Mouse (Mus musculus) c-Kit-positive CD71-positive TER-119-positive erythroid progenitor cells, embryonic 14.5 days (primary cell): ENCODE data around the gene Acsl5.
A peak's percentile ranks its signal among the peaks of the same experiment; 100 is the strongest.

ENCODE experiments used
- DNase-seq: peaks from one replicate; pipeline ENCODE4 v3.0.0-alpha.2; 2013; ENCODE audit warnings: low spot score

Gene Acsl5

DNA sequence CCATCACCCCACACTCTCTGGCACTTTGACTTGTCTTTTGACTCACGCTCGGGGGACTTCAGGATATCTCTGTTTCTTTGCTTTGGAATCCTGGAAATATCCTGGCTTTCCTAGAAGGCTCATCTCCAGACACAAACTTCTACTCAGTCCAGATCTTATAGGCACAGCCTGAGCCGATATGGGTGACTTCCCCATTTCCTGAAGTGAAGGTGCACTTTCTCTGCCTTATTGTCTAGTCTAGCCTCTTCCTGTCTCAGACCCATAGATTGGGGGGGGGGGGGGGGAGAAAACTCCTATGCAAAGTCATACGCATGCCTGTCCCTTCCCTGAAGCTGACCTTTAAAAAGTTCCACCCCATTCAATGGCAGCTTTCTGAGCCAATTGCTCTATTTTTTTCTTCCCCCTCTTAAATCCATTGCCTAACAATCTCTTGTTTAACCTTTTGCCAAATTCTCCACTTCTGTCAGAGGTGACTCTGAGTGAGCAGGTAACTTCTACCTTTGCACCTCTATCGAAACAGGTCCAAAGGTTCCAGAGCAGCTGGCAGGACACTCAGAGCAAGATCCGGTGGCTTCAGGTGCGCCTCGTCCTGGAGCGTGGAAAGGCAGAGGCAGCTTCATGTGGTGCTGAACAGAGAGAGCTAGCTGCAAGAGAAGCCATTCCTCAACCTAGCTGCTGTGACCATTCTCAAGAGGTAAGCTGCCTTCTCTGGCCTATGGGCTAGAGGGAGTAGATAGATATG is at the start of gene Acsl5:
Gene Acsl5 (plus strand): TSS at position 556 of the 742 bp plus-strand sequence.
- no peak for DNase-seq

- DNase-seq: peak; percentile 78
These were observed 45.1 kb upstream of the Acsl5 start for GRCm38 (mm10) chr19:55206482-55207138.

GRCm38 (mm10) chr19:55207205-55207604 is 44.5 kb upstream of the Acsl5 start:
- peak; percentile 80 for DNase-seq

- no peak for DNase-seq
These were observed 43.8 kb upstream of the Acsl5 start for GRCm38 (mm10) chr19:55207746-55208538.

DNA sequence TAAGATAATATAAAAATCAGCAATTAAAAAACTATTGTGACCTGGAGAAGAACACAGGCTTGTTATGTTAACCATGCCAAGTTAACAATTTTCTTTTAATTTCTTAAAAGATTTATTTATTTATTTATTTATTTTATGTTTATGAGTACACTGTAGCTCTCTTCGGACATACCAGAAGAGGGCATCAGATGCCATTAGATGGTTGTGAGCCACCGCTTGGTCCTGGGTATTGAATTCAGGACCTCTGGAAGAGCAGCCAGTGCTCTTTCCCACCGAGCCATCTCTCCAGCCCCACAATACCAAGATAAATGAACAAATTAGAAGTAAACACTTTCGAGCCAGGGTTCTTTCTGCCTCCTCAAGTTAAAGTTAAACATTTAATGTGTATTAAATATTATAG is 43.1 kb upstream of the Acsl5 start:
- no peak for DNase-seq

DNA sequence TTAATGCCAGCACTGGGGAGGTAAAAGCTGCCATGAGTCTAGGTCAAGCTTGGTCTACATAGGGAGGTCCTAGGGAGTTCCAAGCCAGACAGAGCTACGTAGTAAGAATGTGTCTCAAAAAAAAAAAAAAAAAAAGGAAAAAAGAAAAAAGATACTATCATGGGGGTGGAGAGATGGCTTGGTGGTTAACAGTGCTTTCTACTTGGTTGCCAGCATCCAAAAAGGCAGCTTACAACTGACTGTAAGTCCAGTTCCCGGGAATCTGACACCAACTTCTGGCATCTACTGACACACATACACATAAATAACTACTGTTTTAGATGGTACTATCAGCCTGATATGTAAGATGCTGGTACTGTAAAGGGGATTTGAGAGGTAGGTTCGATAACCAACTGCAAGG is 42.7 kb upstream of the Acsl5 start:
- DNase-seq: no peak

- DNase-seq: no peak
These were observed 40.0 kb upstream of the Acsl5 start for GRCm38 (mm10) chr19:55211698-55212097.

GRCm38 (mm10) chr19:55213617-55214340 is 38.0 kb upstream of the Acsl5 start:
- DNase-seq: no peak

DNA sequence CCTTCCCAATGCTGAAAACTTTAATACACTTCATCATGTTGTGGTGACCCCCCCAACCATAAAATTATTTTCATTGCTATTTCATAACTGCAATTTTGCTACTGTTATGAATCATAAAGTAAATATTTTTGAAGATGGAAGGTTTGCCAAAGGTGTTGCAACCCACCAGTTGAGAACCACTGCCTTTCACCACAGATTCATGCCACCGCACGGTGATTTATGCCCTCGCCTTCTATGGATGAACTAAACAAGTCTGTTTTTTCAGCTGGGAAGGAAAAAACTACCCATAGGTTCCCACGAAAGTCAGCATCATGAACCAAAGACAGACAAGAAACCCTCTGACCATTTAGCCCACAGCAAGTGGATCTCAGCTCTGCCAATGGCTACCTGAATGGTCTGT is 34.9 kb upstream of the Acsl5 start:
- DNase-seq: no peak

- no peak for DNase-seq
These were observed 34.4 kb upstream of the Acsl5 start for GRCm38 (mm10) chr19:55217365-55217764.

GRCm38 (mm10) chr19:55218192-55218739 is 33.5 kb upstream of the Acsl5 start:
- peak; percentile 90 for DNase-seq

GRCm38 (mm10) chr19:55218741-55219221 is 33.0 kb upstream of the Acsl5 start:
- DNase-seq: peak; percentile 90

- DNase-seq: no peak
These were observed 32.4 kb upstream of the Acsl5 start for GRCm38 (mm10) chr19:55219359-55219758.

GRCm38 (mm10) chr19:55221208-55221607 is 30.5 kb upstream of the Acsl5 start:
- DNase-seq: no peak

GRCm38 (mm10) chr19:55222268-55222667 is 29.5 kb upstream of the Acsl5 start:
- DNase-seq: no peak

GRCm38 (mm10) chr19:55226621-55227020 is 25.1 kb upstream of the Acsl5 start:
- no peak for DNase-seq

- DNase-seq: no peak
These were observed 24.6 kb upstream of the Acsl5 start for GRCm38 (mm10) chr19:55227135-55227534.

GRCm38 (mm10) chr19:55231081-55231480 is 20.7 kb upstream of the Acsl5 start:
- DNase-seq: no peak

DNA sequence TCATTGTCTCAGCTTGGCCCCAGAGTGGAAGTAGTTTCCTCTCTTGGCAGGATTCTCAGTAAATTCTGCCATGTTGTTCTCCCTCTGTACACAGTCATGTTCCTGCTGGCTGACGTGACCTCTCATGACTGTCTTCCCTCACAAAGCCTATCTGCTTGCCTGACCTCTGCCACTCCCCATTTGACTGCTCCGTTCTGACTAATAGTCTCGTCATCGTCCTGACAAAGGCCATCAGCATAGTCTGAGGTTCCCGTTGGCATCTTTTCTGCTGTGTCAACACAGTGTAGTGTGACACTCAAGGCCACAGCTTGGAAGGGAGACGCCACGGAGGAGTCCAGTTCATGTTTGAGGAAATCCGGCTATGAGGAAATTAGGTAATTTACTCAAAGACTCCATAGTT is 19.6 kb upstream of the Acsl5 start:
- no peak for DNase-seq

DNA sequence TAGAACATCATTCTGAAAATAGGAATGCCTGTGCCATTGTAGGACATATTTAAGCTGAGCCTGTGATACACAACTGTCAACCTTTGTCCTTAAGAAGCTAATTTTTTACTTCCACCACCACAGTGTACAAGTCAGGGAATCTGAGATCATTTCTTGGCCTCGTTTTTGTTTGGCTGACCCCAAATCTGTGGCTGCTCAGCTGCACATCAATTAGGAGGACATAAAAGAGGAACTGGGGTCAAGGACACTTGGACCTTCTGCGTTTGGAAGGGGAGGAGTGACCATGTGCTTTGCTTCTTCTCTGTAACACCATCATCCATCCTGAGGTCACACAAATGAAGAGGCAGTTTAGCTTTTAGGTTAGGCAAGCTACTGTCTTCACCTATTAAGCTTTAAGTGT is 15.7 kb upstream of the Acsl5 start:
- no peak for DNase-seq

DNA sequence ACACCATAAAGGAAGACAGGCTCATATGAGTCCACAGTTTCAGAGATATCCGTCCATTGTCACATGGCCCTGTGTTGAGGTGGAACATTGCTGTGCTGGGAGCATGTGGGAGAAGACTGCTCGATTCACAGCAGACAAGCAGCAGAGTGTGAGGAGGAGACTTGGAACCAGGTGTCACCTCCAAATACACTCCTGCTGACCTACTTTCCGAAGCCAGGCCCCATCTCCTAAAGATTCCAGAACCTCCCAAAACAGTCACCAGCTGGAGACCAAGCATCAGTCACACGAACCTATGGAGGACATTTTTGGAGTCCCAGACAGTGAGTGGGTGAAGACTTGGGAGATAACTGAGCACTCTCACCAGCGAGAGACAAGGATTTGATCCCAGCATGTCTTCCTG is 15.2 kb upstream of the Acsl5 start:
- no peak for DNase-seq
